Comparison of ENCODE assay signal across 18 mouse cellular contexts in the genomic region with DNA sequence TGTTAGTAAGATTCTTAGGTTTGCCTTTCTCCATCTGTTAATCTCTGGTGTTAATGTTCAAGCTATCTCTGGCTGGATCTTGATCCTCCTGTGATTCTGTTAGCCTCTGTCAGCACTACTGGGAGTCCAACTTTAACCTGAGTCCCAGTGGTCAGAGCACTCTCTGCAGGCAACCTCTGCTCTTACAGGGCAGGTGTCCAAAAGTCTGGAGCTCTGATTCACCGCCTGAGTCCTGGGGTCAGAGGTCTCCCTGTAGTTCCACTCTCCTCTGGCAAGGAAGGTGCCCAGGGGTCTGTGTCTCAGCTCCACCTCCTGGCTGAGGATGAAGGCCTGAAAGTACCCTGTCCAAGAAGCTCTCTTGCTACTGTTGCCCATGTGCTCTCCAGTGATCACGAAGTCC.
"Had no signal": no experiment of that assay in that cellular context is flagged by ENCODE, and none has a peak within 500 bp of the region (broad histone marks: within the 10 kb centered on the region; RNA-seq: fewer than 3 reads in every experiment).

No protein-coding gene starts in this region.

- H3K27me3 ChIP-seq: intestine, embryonic 15.5 days; limb, embryonic 12.5 days; limb, embryonic 15.5 days; liver, embryonic 13.5 days; neural tube, embryonic 13.5 days; stomach, embryonic 15.5 days had no signal

- H3K36me3 ChIP-seq: intestine, embryonic 15.5 days; limb, embryonic 12.5 days; limb, embryonic 15.5 days; liver, embryonic 13.5 days; neural tube, embryonic 13.5 days; stomach, embryonic 15.5 days had no signal

- ATAC-seq: intestine, embryonic 15.5 days had no signal

- H3K9ac ChIP-seq: intestine, embryonic 15.5 days; limb, embryonic 12.5 days; limb, embryonic 15.5 days; liver, embryonic 13.5 days; neural tube, embryonic 13.5 days; stomach, embryonic 15.5 days had no signal

- DNase-seq: left cerebral cortex, postnatal 4 days; liver, embryonic 13.5 days; lung, adult 2 months; lung, postnatal 14 days; lung, postnatal 4 days; midbrain, embryonic 14.5 days; retina, postnatal 1 day; right cerebral cortex, postnatal 25 days; spleen, adult 18-20 months; thymus, postnatal 25 days had no signal

- H3K9me3 ChIP-seq: intestine, embryonic 15.5 days; limb, embryonic 12.5 days; limb, embryonic 15.5 days; neural tube, embryonic 13.5 days; stomach, embryonic 15.5 days had no signal

- H3K4me2 ChIP-seq: intestine, embryonic 15.5 days; limb, embryonic 12.5 days; limb, embryonic 15.5 days; liver, embryonic 13.5 days; midbrain, embryonic 11.5 days; neural tube, embryonic 13.5 days; stomach, embryonic 15.5 days had no signal

- H3K27ac ChIP-seq: intestine, embryonic 15.5 days; kidney, postnatal 0 days; limb, embryonic 12.5 days; limb, embryonic 15.5 days; liver, embryonic 13.5 days; neural tube, embryonic 13.5 days; stomach, embryonic 15.5 days had no signal

- H3K4me3 ChIP-seq: intestine, embryonic 15.5 days; limb, embryonic 12.5 days; limb, embryonic 15.5 days; liver, embryonic 13.5 days; myocyte; neural tube, embryonic 13.5 days; stomach, embryonic 15.5 days had no signal

- H3K4me1 ChIP-seq: intestine, embryonic 15.5 days; limb, embryonic 12.5 days; limb, embryonic 15.5 days; liver, embryonic 13.5 days; neural tube, embryonic 13.5 days; stomach, embryonic 15.5 days had no signal
